Mouse (Mus musculus) neural tube, embryonic 14.5 days (tissue): ENCODE results near the gene Gm20683. TPM values are rescaled to one million over a fixed set of nuclear protein-coding genes. Genes with fewer than 3 reads are reported as not detected.

Experiments used
- ATAC-seq: fragments of 200-750 bp; cut with Nextera tagmentation; 2 replicates; pipeline ENCODE4 v1.8.0; 2017; ENCODE audit warnings: low read depth, mild to moderate bottlenecking, moderate TSS enrichment, moderate library complexity
- H3K27ac ChIP-seq: fragments of 300-500 bp; sonication (generic); 2 replicates; pipeline ENCODE4 v1.5.1; 2014; ENCODE audit warnings: low read depth, mild to moderate bottlenecking, control low read depth, low read length, moderate library complexity, mixed read lengths
- H3K27me3 ChIP-seq: fragments of 300-500 bp; sonication (generic); 2 replicates; pipeline ENCODE4 v1.6.1; 2014; ENCODE audit warnings: low read length; ENCODE audit not compliant: control insufficient read depth, insufficient read depth
- H3K36me3 ChIP-seq: fragments of 300-500 bp; sonication (generic); 2 replicates; pipeline ENCODE4 v1.6.1; 2014; ENCODE audit warnings: low read length, mixed read lengths; ENCODE audit not compliant: control insufficient read depth, insufficient read depth
- H3K4me1 ChIP-seq: fragments of 300-500 bp; sonication (generic); 2 replicates; pipeline ENCODE4 v1.6.1; 2014; ENCODE audit warnings: low read length; ENCODE audit not compliant: control insufficient read depth, insufficient read depth
- H3K4me2 ChIP-seq: fragments of 300-500 bp; sonication (generic); 2 replicates; pipeline ENCODE4 v1.6.1; 2014; ENCODE audit warnings: mild to moderate bottlenecking, low read depth, low read length, control low read depth
- H3K4me3 ChIP-seq: fragments of 300-500 bp; sonication (generic); 2 replicates; pipeline ENCODE4 v1.5.1; 2014; ENCODE audit warnings: low read depth, low read length, control low read depth, mixed read lengths
- H3K9ac ChIP-seq: fragments of 300-500 bp; sonication (generic); replicated peaks from 2 replicates; pipeline ENCODE4 v1.6.1; 2014; ENCODE audit warnings: low read depth, mild to moderate bottlenecking, control low read depth, low read length, mixed read lengths
- H3K9me3 ChIP-seq: fragments of 300-500 bp; sonication (generic); 2 replicates; pipeline ENCODE4 v1.6.1; 2016; ENCODE audit warnings: low read length; ENCODE audit not compliant: control insufficient read depth
- WGBS: fragments of 180-500 bp; shearing (Covaris S2); extraction: QIAGEN DNeasy Blood & Tissue Kit; methylation state at CpG from one replicate; pipeline ENCODE4 v1.1.7; 2014; 5-methylcytosine and 5-hydroxymethylcytosine counted together
- polyA plus RNA-seq: library from polyadenylated mRNA; unstranded; fragments of >200 nt; fragmentation: Nextera tagmentation; extraction: Ambion mirVana; gene quantifications from 2 replicates; pipeline ENCODE4 v1.2.1, GENCODE M21; 2014

Gene Gm20683
- polyA plus RNA-seq, 1 experiment from 2014 or later, result 10.6 TPM

- Histone ChIP-seq H3K9ac (no peak overlapping the region), H3K27me3 (no peaks in the 10 kb centered on the region), H3K9me3 (no peaks in the 10 kb centered on the region), H3K36me3 (peaks cover 24% of the 10 kb centered on the region), H3K4me3 (no peak overlapping the region), H3K27ac (no peak overlapping the region), H3K4me1 (peaks cover 8% of the 10 kb centered on the region), H3K4me2 (no peak overlapping the region)
- 4% methylated on average over 5 of the region's 5 CpGs for WGBS
- no peak for ATAC-seq
These were observed 39.5 kb upstream of the Gm20683 start for GRCm38 (mm10) chr17:25880913-25881641.

- Histone ChIP-seq H3K27me3 (no peaks in the 10 kb centered on the region), H3K27ac (0 out of 2 replicates have a peak within 1 kb of the TSS, but pooled peaks have one; percentile 22), H3K36me3 (peaks cover 24% of the 10 kb centered on the region), H3K4me2 (no peak within 1 kb of the TSS), H3K4me1 (peaks cover 10% of the 10 kb centered on the region), H3K9me3 (no peaks in the 10 kb centered on the region), H3K9ac (no peak within 1 kb of the TSS), H3K4me3 (no peak within 1 kb of the TSS)
- 16% methylated on average over 5 of the region's 5 CpGs for WGBS
- no peak for ATAC-seq
These were observed 38.8 kb upstream of the Gm20683 start, which contains the start of gene Wfikkn1 for GRCm38 (mm10) chr17:25880196-25880910. TSS of gene Wfikkn1 (minus strand) at chr17:25880858.

GRCm38 (mm10) chr17:25879750-25880149 is 38.2 kb upstream of the Gm20683 start:
- Histone ChIP-seq H3K27me3 (no peaks in the 10 kb centered on the region), H3K27ac (no peak overlapping the region), H3K36me3 (peaks cover 20% of the 10 kb centered on the region), H3K9ac (no peak overlapping the region), H3K4me3 (no peak overlapping the region), H3K4me2 (no peak overlapping the region), H3K4me1 (peaks cover 10% of the 10 kb centered on the region), H3K9me3 (no peaks in the 10 kb centered on the region)
- no peak for ATAC-seq
- WGBS, result 50% methylated on average over 8 of the region's 8 CpGs

- no peak overlapping the region for H3K4me2 ChIP-seq
- H3K9me3 ChIP-seq, result no peaks in the 10 kb centered on the region
- WGBS, result 38% methylated on average over 4 of the region's 4 CpGs
- ATAC-seq, result no peak
- H3K9ac ChIP-seq, result no peak overlapping the region
- no peak overlapping the region for H3K4me3 ChIP-seq
- no peaks in the 10 kb centered on the region for H3K27me3 ChIP-seq
- no peak overlapping the region for H3K27ac ChIP-seq
- peaks cover 15% of the 10 kb centered on the region for H3K36me3 ChIP-seq
- peaks cover 10% of the 10 kb centered on the region for H3K4me1 ChIP-seq
These were observed 37.7 kb upstream of the Gm20683 start for GRCm38 (mm10) chr17:25879261-25879660.

- no peak overlapping the region for H3K4me3 ChIP-seq
- no peak overlapping the region for H3K4me2 ChIP-seq
- H3K9me3 ChIP-seq, result no peaks in the 10 kb centered on the region
- peaks cover 15% of the 10 kb centered on the region for H3K36me3 ChIP-seq
- no peaks in the 10 kb centered on the region for H3K27me3 ChIP-seq
- no peak overlapping the region for H3K27ac ChIP-seq
- peaks cover 14% of the 10 kb centered on the region for H3K4me1 ChIP-seq
- no peak overlapping the region for H3K9ac ChIP-seq
- no peak for ATAC-seq
- 87% methylated on average over 19 of the region's 19 CpGs for whole genome bisulfite sequencing
These were observed 37.1 kb upstream of the Gm20683 start for GRCm38 (mm10) chr17:25878611-25879180.

GRCm38 (mm10) chr17:25877741-25878610 is 36.4 kb upstream of the Gm20683 start:
- no peak overlapping the region for H3K4me2 ChIP-seq
- H3K27ac ChIP-seq, result no peak overlapping the region
- no peaks in the 10 kb centered on the region for H3K27me3 ChIP-seq
- no peak overlapping the region for H3K4me3 ChIP-seq
- peaks cover 10% of the 10 kb centered on the region for H3K36me3 ChIP-seq
- H3K9ac ChIP-seq, result no peak overlapping the region
- H3K4me1 ChIP-seq, result peaks cover 14% of the 10 kb centered on the region
- 96% methylated on average over 32 of the region's 32 CpGs for WGBS
- no peaks in the 10 kb centered on the region for H3K9me3 ChIP-seq
- ATAC-seq, result no peak

- ATAC-seq, result no peak
- H3K36me3 ChIP-seq, result peaks cover 10% of the 10 kb centered on the region
- no peak overlapping the region for H3K9ac ChIP-seq
- H3K27ac ChIP-seq, result no peak overlapping the region
- no peak overlapping the region for H3K4me3 ChIP-seq
- H3K4me2 ChIP-seq, result no peak overlapping the region
- H3K4me1 ChIP-seq, result peaks cover 14% of the 10 kb centered on the region
- WGBS, result 93% methylated on average over 3 of the region's 3 CpGs
- H3K9me3 ChIP-seq, result no peaks in the 10 kb centered on the region
- no peaks in the 10 kb centered on the region for H3K27me3 ChIP-seq
These were observed 35.5 kb upstream of the Gm20683 start for GRCm38 (mm10) chr17:25877025-25877424.

- Histone ChIP-seq H3K4me2 (peak overlapping the region; percentile 95), H3K9ac (peak overlapping the region; percentile 85), H3K9me3 (no peaks in the 10 kb centered on the region), H3K27me3 (no peaks in the 10 kb centered on the region), H3K36me3 (peaks cover 10% of the 10 kb centered on the region), H3K4me3 (peak overlapping the region; percentile 75), H3K4me1 (peaks cover 14% of the 10 kb centered on the region), H3K27ac (no peak overlapping the region; the same call in 1 of the 2 replicates)
- no peak for ATAC-seq
- WGBS, result 64% methylated on average over 10 of the region's 10 CpGs
These were observed 34.9 kb upstream of the Gm20683 start for GRCm38 (mm10) chr17:25876347-25876915.
